Mouse (Mus musculus): ENCODE data around the gene Prps1l3.

GRCm38 (mm10) chr12:57185475-57185874 is 44.7 kb upstream of the Prps1l3 start:
- TF ChIP-seq CTCF (IDR thresholded peaks at IDR 0.05) (peak; percentile 70), EP300 (IDR thresholded peaks at IDR 0.05) (no peak)

Measured in lung, postnatal 0 days (tissue).